Mouse (Mus musculus) ES-Bruce4 (cell line): Measurements from ENCODE around the gene Itgb4.

Experiments
- CTCF ChIP-seq: IDR thresholded peaks from one replicate; pipeline ENCODE4 v1.8.1; 2011; ENCODE audit warnings: low read depth, low read length
- EP300 ChIP-seq: IDR thresholded peaks from 2 replicates; pipeline ENCODE4 v1.6.1; 2011; ENCODE audit warnings: low read depth, low read length; ENCODE audit not compliant: insufficient read depth
- POLR2A ChIP-seq: IDR thresholded peaks from one replicate; pipeline ENCODE4 v1.8.1; 2011; ENCODE audit warnings: low read length; ENCODE audit not compliant: insufficient read depth

DNA sequence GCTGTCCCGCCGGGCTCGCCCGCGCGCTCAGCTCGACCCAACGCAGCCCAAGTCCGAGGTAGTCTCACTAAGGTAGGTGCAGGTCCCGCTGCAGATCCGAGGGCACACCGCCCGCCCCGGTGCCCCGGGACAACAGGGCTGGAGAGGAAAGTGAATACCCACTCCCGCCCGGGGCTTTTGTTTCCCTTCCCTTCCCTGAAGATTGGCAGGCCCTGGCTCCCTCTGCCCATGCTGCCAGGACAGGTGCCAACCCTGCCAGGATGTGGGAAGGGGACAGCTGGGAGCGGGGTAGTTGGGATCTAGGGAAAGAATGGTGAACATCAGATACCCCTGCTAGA is 543 bp downstream of the Itgb4 start:
- no peak for TF ChIP-seq POLR2A
- TF ChIP-seq CTCF, result no peak
- TF ChIP-seq EP300, result no peak
